Mouse (Mus musculus) induced T-regulatory cell, adult 2 months (primary cell): ENCODE results near the gene Hecw2.

ENCODE experiments used
- DNase-seq: peaks from one replicate; pipeline ENCODE4 v3.0.0-alpha.2; 2012; ENCODE audit warnings: low read depth

Hecw2 gene

GRCm38 (mm10) chr1:53782079-53782478 lies 412.9 kb downstream of the Hecw2 start:
- peak; percentile 72 for DNase-seq

- peak; percentile 77 for DNase-seq
These were observed 413.7 kb downstream of the Hecw2 start for GRCm38 (mm10) chr1:53781311-53781710.

GRCm38 (mm10) chr1:53776176-53776905 lies 418.6 kb downstream of the Hecw2 start:
- peak; percentile 83 for DNase-seq

GRCm38 (mm10) chr1:53775545-53775944 lies 419.4 kb downstream of the Hecw2 start:
- DNase-seq, result peak; percentile 68

- DNase-seq, result peak; percentile 69
These were observed 419.9 kb downstream of the Hecw2 start for GRCm38 (mm10) chr1:53775036-53775435.

- peak; percentile 62 for DNase-seq
These were observed 420.4 kb downstream of the Hecw2 start for GRCm38 (mm10) chr1:53774571-53774970.

GRCm38 (mm10) chr1:53773994-53774393 lies 421.0 kb downstream of the Hecw2 start:
- DNase-seq, result peak; percentile 97

GRCm38 (mm10) chr1:53772967-53773366 lies 422.0 kb downstream of the Hecw2 start:
- DNase-seq, result peak; percentile 77

GRCm38 (mm10) chr1:53771476-53771875 lies 423.5 kb downstream of the Hecw2 start:
- peak; percentile 58 for DNase-seq

GRCm38 (mm10) chr1:53766112-53766511 lies 428.9 kb downstream of the Hecw2 start:
- no peak for DNase-seq

- DNase-seq, result no peak
These were observed 437.7 kb downstream of the Hecw2 start for GRCm38 (mm10) chr1:53757316-53757715.
